Mouse (Mus musculus): ENCODE measurements around the gene Fbxo27. TPM values are rescaled to one million over a fixed set of nuclear protein-coding genes. Genes with fewer than 3 reads are reported as not detected.

Fbxo27 gene
- polyA plus RNA-seq (2014; fragmentation: Nextera tagmentation; extraction: Ambion mirVana) = 5.8 and 6.3 TPM in 2 replicates

- H3K36me3 ChIP-seq (ENCODE audit: control insufficient read depth, insufficient read depth, low read length) = no peaks in the 10 kb centered on the region
- H3K9me3 ChIP-seq (ENCODE audit: control insufficient read depth, low read depth, low read length) = no peaks in the 10 kb centered on the region
- ATAC-seq (ENCODE audit: insufficient number of reproducible peaks, insufficient read depth, low FRiP score, low read depth) = no peak
- WGBS = 40% methylated on average over 30 of the region's 30 CpGs
- peak within 1 kb of the TSS; percentile 90 for H3K4me2 ChIP-seq (replicated peaks; ENCODE audit: low read depth, low read length)
- peaks cover 3% of the 10 kb centered on the region; the same call in 1 of the 2 replicates for H3K4me1 ChIP-seq (ENCODE audit: control insufficient read depth, insufficient read depth, low read length)
- H3K4me3 ChIP-seq (ENCODE audit: low read depth, low read length) = peak within 1 kb of the TSS; percentile 45
- no peak within 1 kb of the TSS for H3K27ac ChIP-seq (ENCODE audit: low read length)
- 0 out of 2 replicates have a peak, but pooled peaks cover 2% of the 10 kb centered on the region for H3K27me3 ChIP-seq (ENCODE audit: control insufficient read depth, insufficient read depth, low read length)
- H3K9ac ChIP-seq (replicated peaks; ENCODE audit: low read depth, low read length) = peak within 1 kb of the TSS; percentile 48; the same call in 1 of the 2 replicates
Measured at GRCm38 (mm10) chr7:28692545-28693320, at the start of gene Fbxo27. Gene Fbxo27, plus strand, starts transcription at chr7:28692849.

DNA sequence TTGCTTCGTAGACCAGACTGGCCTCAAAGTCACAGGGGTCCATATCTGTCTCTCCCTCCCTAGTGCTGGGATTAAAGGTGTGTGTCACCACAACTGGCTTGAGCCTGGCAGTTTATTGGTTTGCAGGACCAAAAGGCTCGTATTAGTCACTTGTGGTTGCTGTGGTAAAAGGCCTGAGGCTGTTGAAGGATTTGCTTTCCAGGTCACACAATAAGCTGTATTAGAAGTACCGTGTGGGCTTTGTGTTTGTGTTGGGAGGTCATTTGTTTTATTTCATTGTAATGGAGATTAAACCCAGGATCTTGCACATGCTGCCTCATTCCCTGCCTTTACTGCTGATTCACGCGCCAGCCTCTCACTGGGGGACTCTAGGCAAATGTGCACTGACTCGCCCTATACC lies 47.3 kb upstream of the Fbxo27 start:
- Histone ChIP-seq H3K4me2 (replicated peaks; ENCODE audit: low read depth, low read length) (no peak overlapping the region), H3K27ac (ENCODE audit: low read length) (no peak overlapping the region), H3K27me3 (ENCODE audit: control insufficient read depth, insufficient read depth, low read length) (no peaks in the 10 kb centered on the region), H3K9ac (replicated peaks; ENCODE audit: low read depth, low read length) (no peak overlapping the region), H3K4me1 (ENCODE audit: control insufficient read depth, insufficient read depth, low read length) (no peaks in the 10 kb centered on the region), H3K9me3 (ENCODE audit: control insufficient read depth, low read depth, low read length) (no peaks in the 10 kb centered on the region), H3K4me3 (ENCODE audit: low read depth, low read length) (no peak overlapping the region), H3K36me3 (ENCODE audit: control insufficient read depth, insufficient read depth, low read length) (no peaks in the 10 kb centered on the region)
- ATAC-seq (ENCODE audit: insufficient number of reproducible peaks, insufficient read depth, low FRiP score, low read depth) = no peak
- 75% methylated on average over 6 of the region's 6 CpGs for WGBS

- no peak for ATAC-seq (ENCODE audit: insufficient number of reproducible peaks, insufficient read depth, low FRiP score, low read depth)
- H3K9me3 ChIP-seq (ENCODE audit: control insufficient read depth, low read depth, low read length) = no peaks in the 10 kb centered on the region
- WGBS = 86% methylated on average over 2 of the region's 2 CpGs
- H3K36me3 ChIP-seq (ENCODE audit: control insufficient read depth, insufficient read depth, low read length) = no peaks in the 10 kb centered on the region
- H3K27ac ChIP-seq (ENCODE audit: low read length) = no peak overlapping the region
- H3K9ac ChIP-seq (replicated peaks; ENCODE audit: low read depth, low read length) = no peak overlapping the region
- no peaks in the 10 kb centered on the region for H3K27me3 ChIP-seq (ENCODE audit: control insufficient read depth, insufficient read depth, low read length)
- H3K4me2 ChIP-seq (replicated peaks; ENCODE audit: low read depth, low read length) = no peak overlapping the region
- no peak overlapping the region for H3K4me3 ChIP-seq (ENCODE audit: low read depth, low read length)
- no peaks in the 10 kb centered on the region for H3K4me1 ChIP-seq (ENCODE audit: control insufficient read depth, insufficient read depth, low read length)
Measured at GRCm38 (mm10) chr7:28645947-28646475, 46.6 kb upstream of the Fbxo27 start.

DNA sequence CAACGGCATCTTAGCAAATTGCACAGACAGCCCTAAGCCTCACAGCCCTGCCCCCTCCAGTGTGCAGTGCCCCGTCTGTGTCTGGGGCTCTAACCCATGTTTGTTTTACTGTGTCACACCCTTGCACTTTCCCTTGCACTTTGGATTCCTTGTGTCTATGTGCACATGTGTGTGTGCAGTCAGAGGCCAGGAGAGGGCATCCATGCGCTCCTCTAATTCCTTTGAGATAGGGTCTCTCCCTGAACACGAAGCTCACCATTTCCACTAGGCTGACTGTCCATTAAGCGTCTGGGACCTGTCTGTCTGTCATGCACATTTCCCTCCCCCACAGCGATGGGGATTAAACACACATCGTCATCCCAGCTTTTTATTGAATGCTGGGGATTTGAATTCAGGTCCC lies 45.6 kb upstream of the Fbxo27 start:
- Histone ChIP-seq H3K36me3 (ENCODE audit: control insufficient read depth, insufficient read depth, low read length) (no peaks in the 10 kb centered on the region), H3K27ac (ENCODE audit: low read length) (no peak overlapping the region), H3K4me3 (ENCODE audit: low read depth, low read length) (no peak overlapping the region), H3K9ac (replicated peaks; ENCODE audit: low read depth, low read length) (no peak overlapping the region), H3K4me1 (ENCODE audit: control insufficient read depth, insufficient read depth, low read length) (no peaks in the 10 kb centered on the region), H3K9me3 (ENCODE audit: control insufficient read depth, low read depth, low read length) (no peaks in the 10 kb centered on the region), H3K4me2 (replicated peaks; ENCODE audit: low read depth, low read length) (no peak overlapping the region), H3K27me3 (ENCODE audit: control insufficient read depth, insufficient read depth, low read length) (no peaks in the 10 kb centered on the region)
- no peak for ATAC-seq (ENCODE audit: insufficient number of reproducible peaks, insufficient read depth, low FRiP score, low read depth)
- 37% methylated on average over 7 of the region's 7 CpGs for WGBS

DNA sequence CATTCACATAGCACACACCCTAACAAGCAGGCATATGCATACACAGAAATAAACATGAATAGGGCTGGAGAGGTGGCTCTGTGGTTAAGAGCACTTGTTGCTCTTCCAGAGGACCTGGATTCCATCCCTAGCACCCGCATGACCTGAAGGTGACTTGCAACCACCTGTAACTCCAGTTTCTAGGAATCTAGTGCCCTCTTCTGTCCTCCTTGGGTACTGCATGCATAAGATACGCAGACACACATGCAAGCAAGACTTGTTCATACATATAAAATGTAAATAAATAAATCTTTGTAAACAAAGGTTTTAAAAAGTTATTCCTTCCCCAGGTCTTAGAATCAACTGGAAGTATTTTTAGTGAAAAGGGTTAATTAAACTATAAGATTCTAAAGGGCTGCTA lies 41.5 kb upstream of the Fbxo27 start:
- no peak overlapping the region for H3K9ac ChIP-seq (replicated peaks; ENCODE audit: low read depth, low read length)
- no peaks in the 10 kb centered on the region for H3K27me3 ChIP-seq (ENCODE audit: control insufficient read depth, insufficient read depth, low read length)
- whole genome bisulfite sequencing = 86% methylated on average over 2 of the region's 2 CpGs
- no peak overlapping the region for H3K4me3 ChIP-seq (ENCODE audit: low read depth, low read length)
- no peaks in the 10 kb centered on the region for H3K36me3 ChIP-seq (ENCODE audit: control insufficient read depth, insufficient read depth, low read length)
- no peak overlapping the region for H3K27ac ChIP-seq (ENCODE audit: low read length)
- no peak for ATAC-seq (ENCODE audit: insufficient number of reproducible peaks, insufficient read depth, low FRiP score, low read depth)
- H3K9me3 ChIP-seq (ENCODE audit: control insufficient read depth, low read depth, low read length) = no peaks in the 10 kb centered on the region
- no peak overlapping the region for H3K4me2 ChIP-seq (replicated peaks; ENCODE audit: low read depth, low read length)
- H3K4me1 ChIP-seq (ENCODE audit: control insufficient read depth, insufficient read depth, low read length) = no peaks in the 10 kb centered on the region

DNA sequence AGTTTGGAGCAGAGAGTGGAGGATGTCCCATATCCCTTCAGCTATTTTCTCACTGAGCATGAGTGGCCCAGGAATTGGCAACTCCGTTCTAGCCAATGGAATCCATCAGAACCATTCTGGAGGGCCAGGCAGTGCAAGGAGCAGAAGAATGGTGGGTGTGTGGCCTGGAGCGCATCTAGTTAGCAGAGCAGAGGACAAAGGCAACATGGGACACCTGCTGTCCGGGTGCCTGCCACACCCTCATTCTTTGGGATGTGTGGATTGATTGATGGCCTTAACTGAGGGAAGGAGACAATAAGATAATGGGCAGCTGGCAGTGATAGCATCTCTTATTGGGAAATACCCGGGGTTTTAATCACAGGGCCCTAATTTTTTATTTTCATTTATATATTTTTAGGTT lies 36.2 kb upstream of the Fbxo27 start:
- H3K9me3 ChIP-seq (ENCODE audit: control insufficient read depth, low read depth, low read length) = no peaks in the 10 kb centered on the region
- no peak for ATAC-seq (ENCODE audit: insufficient number of reproducible peaks, insufficient read depth, low FRiP score, low read depth)
- no peak overlapping the region for H3K9ac ChIP-seq (replicated peaks; ENCODE audit: low read depth, low read length)
- H3K4me2 ChIP-seq (replicated peaks; ENCODE audit: low read depth, low read length) = no peak overlapping the region
- H3K27ac ChIP-seq (ENCODE audit: low read length) = no peak overlapping the region
- H3K4me3 ChIP-seq (ENCODE audit: low read depth, low read length) = no peak overlapping the region
- WGBS = 61% methylated on average over 4 of the region's 4 CpGs
- no peaks in the 10 kb centered on the region for H3K4me1 ChIP-seq (ENCODE audit: control insufficient read depth, insufficient read depth, low read length)
- no peaks in the 10 kb centered on the region for H3K36me3 ChIP-seq (ENCODE audit: control insufficient read depth, insufficient read depth, low read length)
- H3K27me3 ChIP-seq (ENCODE audit: control insufficient read depth, insufficient read depth, low read length) = no peaks in the 10 kb centered on the region

DNA sequence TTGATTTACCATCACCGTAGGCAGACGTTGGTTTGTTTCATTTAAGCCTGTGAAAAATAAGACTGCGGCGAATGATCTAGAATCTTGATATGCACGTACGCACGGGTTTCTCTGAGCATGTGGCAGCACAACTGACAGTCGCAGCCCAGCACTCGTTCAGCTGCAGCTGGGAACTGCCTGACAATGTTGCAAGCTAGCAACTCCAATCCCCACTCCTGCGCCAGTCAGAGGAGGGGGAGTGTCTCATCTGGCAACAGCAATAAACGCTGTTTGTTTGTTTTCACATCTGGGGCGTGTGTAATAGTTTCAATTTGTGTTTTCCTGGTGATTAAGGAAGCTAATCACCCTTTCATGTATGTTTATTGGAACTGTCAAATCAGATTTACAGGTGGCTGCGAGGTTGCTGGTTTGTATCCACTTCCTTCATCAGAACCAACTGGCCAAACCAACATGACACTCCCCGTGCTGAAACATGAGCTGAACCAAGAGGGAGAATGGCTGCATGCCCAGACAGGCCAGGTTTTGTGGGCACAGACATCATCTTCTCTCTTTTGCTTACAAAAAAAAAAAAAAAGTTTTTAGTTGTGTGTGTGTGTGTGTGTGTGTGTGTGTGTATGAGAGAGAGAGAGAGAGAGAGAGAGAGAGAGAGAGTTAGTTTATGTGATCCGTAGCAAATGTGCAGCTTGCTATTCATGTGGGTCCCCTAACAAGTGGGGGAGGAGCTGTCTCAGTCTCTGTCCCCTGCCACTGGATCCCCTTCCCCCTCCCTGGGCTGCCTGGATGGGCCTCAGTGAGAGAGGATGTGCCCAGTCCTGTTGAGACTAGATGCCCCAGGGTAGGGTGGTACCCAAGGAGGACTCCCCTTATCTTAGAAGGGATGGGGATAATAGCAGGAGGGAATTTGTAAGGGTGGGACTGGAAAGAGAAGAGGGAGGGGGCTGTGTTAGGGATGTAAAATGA lies 26.7 kb upstream of the Fbxo27 start:
- no peak overlapping the region for H3K4me3 ChIP-seq (ENCODE audit: low read depth, low read length)
- WGBS = 16% methylated on average over 15 of the region's 15 CpGs
- no peak overlapping the region; the same call in 1 of the 2 replicates for H3K27ac ChIP-seq (ENCODE audit: low read length)
- peak overlapping the region; percentile 30 for H3K4me2 ChIP-seq (replicated peaks; ENCODE audit: low read depth, low read length)
- no peak overlapping the region for H3K9ac ChIP-seq (replicated peaks; ENCODE audit: low read depth, low read length)
- H3K4me1 ChIP-seq (ENCODE audit: control insufficient read depth, insufficient read depth, low read length) = peaks cover 6% of the 10 kb centered on the region; the same call in 1 of the 2 replicates
- no peaks in the 10 kb centered on the region for H3K9me3 ChIP-seq (ENCODE audit: control insufficient read depth, low read depth, low read length)
- no peaks in the 10 kb centered on the region for H3K36me3 ChIP-seq (ENCODE audit: control insufficient read depth, insufficient read depth, low read length)
- no peak for ATAC-seq (ENCODE audit: insufficient number of reproducible peaks, insufficient read depth, low FRiP score, low read depth)
- no peaks in the 10 kb centered on the region for H3K27me3 ChIP-seq (ENCODE audit: control insufficient read depth, insufficient read depth, low read length)

- 59% methylated on average over 4 of the region's 4 CpGs for WGBS
- no peak for ATAC-seq (ENCODE audit: insufficient number of reproducible peaks, insufficient read depth, low FRiP score, low read depth)
- Histone ChIP-seq H3K9me3 (ENCODE audit: control insufficient read depth, low read depth, low read length) (no peaks in the 10 kb centered on the region), H3K27me3 (ENCODE audit: control insufficient read depth, insufficient read depth, low read length) (no peaks in the 10 kb centered on the region), H3K36me3 (ENCODE audit: control insufficient read depth, insufficient read depth, low read length) (no peaks in the 10 kb centered on the region), H3K9ac (replicated peaks; ENCODE audit: low read depth, low read length) (no peak overlapping the region), H3K27ac (ENCODE audit: low read length) (no peak overlapping the region), H3K4me1 (ENCODE audit: control insufficient read depth, insufficient read depth, low read length) (0 out of 2 replicates have a peak, but pooled peaks cover 2% of the 10 kb centered on the region), H3K4me2 (replicated peaks; ENCODE audit: low read depth, low read length) (no peak overlapping the region), H3K4me3 (ENCODE audit: low read depth, low read length) (no peak overlapping the region)
Measured at GRCm38 (mm10) chr7:28671172-28671571, 21.5 kb upstream of the Fbxo27 start.
